In genomic region chr5:66901116-66901515, GRCm38 (mm10) we compare ENCODE assay signal across 22 mouse cellular contexts.
DNase-seq lines count a peak whose midpoint lies in the region; ATAC-seq lines count a peak whose summit lies in the region.
"Had no signal": no experiment of that assay in that cellular context is flagged by ENCODE, and none has a peak within 500 bp of the region (broad histone marks: within the 10 kb centered on the region; RNA-seq: fewer than 3 reads in every experiment).

No protein-coding gene starts in this region.

- no peak overlapping the region for H3K4me2 ChIP-seq in embryonic facial prominence, embryonic 14.5 days (ENCODE audit: low read depth, low read length)
- no peak overlapping the region; the same call in 1 of the 2 replicates for H3K4me2 ChIP-seq in lung, embryonic 15.5 days
- no peak overlapping the region for H3K4me2 ChIP-seq in hindbrain, embryonic 16.5 days (ENCODE audit: low read length)
- H3K4me2 ChIP-seq: embryonic facial prominence, embryonic 13.5 days; forebrain, embryonic 15.5 days; heart, embryonic 12.5 days; hindbrain, embryonic 14.5 days had no signal

- no peaks in the 10 kb centered on the region for H3K36me3 ChIP-seq in embryonic facial prominence, embryonic 14.5 days (ENCODE audit: control insufficient read depth, insufficient read depth, low read length)
- no peaks in the 10 kb centered on the region for H3K36me3 ChIP-seq in embryonic facial prominence, embryonic 10.5 days (replicated peaks)
- H3K36me3 ChIP-seq in lung, embryonic 15.5 days: no peaks in the 10 kb centered on the region
- H3K36me3 ChIP-seq in hindbrain, embryonic 16.5 days (ENCODE audit: control insufficient read depth, insufficient read depth, low read length): no peaks in the 10 kb centered on the region
- H3K36me3 ChIP-seq in limb, embryonic 10.5 days: no peaks in the 10 kb centered on the region
- H3K36me3 ChIP-seq: embryonic facial prominence, embryonic 13.5 days; forebrain, embryonic 15.5 days; G1E; heart, embryonic 12.5 days; hindbrain, embryonic 10.5 days had no signal

- peaks cover 8% of the 10 kb centered on the region; the same call in 1 of the 2 replicates for H3K4me1 ChIP-seq in embryonic facial prominence, embryonic 14.5 days (ENCODE audit: control insufficient read depth, insufficient read depth, low read length)
- H3K4me1 ChIP-seq in embryonic facial prominence, embryonic 10.5 days: peaks cover 5% of the 10 kb centered on the region; the same call in 1 of the 2 replicates
- H3K4me1 ChIP-seq in lung, embryonic 15.5 days: peaks cover 17% of the 10 kb centered on the region
- H3K4me1 ChIP-seq in hindbrain, embryonic 16.5 days (ENCODE audit: control insufficient read depth, insufficient read depth, low read depth, low read length): no peaks in the 10 kb centered on the region
- H3K4me1 ChIP-seq in limb, embryonic 10.5 days: 0 out of 2 replicates have a peak, but pooled peaks cover 5% of the 10 kb centered on the region
- H3K4me1 ChIP-seq: forebrain, embryonic 15.5 days; hindbrain, embryonic 10.5 days had no signal

- no peaks in the 10 kb centered on the region for H3K27me3 ChIP-seq in embryonic facial prominence, embryonic 14.5 days (replicated peaks; ENCODE audit: control insufficient read depth, insufficient read depth, low read length)
- H3K27me3 ChIP-seq in embryonic facial prominence, embryonic 10.5 days (replicated peaks; ENCODE audit: low read depth, poor library complexity, severe bottlenecking): no peaks in the 10 kb centered on the region
- no peaks in the 10 kb centered on the region for H3K27me3 ChIP-seq in lung, embryonic 15.5 days
- H3K27me3 ChIP-seq in hindbrain, embryonic 16.5 days (replicated peaks; ENCODE audit: control insufficient read depth, insufficient read depth, low read length): no peaks in the 10 kb centered on the region
- no peaks in the 10 kb centered on the region for H3K27me3 ChIP-seq in limb, embryonic 10.5 days (ENCODE audit: low read depth, poor library complexity, severe bottlenecking)
- H3K27me3 ChIP-seq: embryonic facial prominence, embryonic 13.5 days; forebrain, embryonic 15.5 days had no signal

- no peak overlapping the region for H3K9ac ChIP-seq in embryonic facial prominence, embryonic 14.5 days (ENCODE audit: low read depth, low read length)
- no peak overlapping the region for H3K9ac ChIP-seq in lung, embryonic 15.5 days
- no peak overlapping the region for H3K9ac ChIP-seq in hindbrain, embryonic 16.5 days (ENCODE audit: low read depth, low read length)
- H3K9ac ChIP-seq: embryonic facial prominence, embryonic 13.5 days; forebrain, embryonic 15.5 days; heart, embryonic 12.5 days; hindbrain, embryonic 14.5 days had no signal

- H3K27ac ChIP-seq in embryonic facial prominence, embryonic 14.5 days (replicated peaks; ENCODE audit: low read depth, low read length): no peak overlapping the region
- no peak overlapping the region for H3K27ac ChIP-seq in embryonic facial prominence, embryonic 10.5 days (replicated peaks)
- peak overlapping the region; percentile 29; the same call in 1 of the 2 replicates for H3K27ac ChIP-seq in lung, embryonic 15.5 days
- no peak overlapping the region for H3K27ac ChIP-seq in hindbrain, embryonic 16.5 days (ENCODE audit: low read depth, low read length)
- H3K27ac ChIP-seq in limb, embryonic 10.5 days: no peak overlapping the region
- H3K27ac ChIP-seq: embryonic facial prominence, embryonic 13.5 days; forebrain, embryonic 15.5 days; hindbrain, embryonic 10.5 days; hindbrain, embryonic 14.5 days had no signal

- no peaks in the 10 kb centered on the region for H3K9me3 ChIP-seq in embryonic facial prominence, embryonic 14.5 days (ENCODE audit: control insufficient read depth, low read length)
- no peaks in the 10 kb centered on the region for H3K9me3 ChIP-seq in embryonic facial prominence, embryonic 10.5 days
- H3K9me3 ChIP-seq in lung, embryonic 15.5 days: no peaks in the 10 kb centered on the region
- H3K9me3 ChIP-seq in hindbrain, embryonic 16.5 days (ENCODE audit: control insufficient read depth, low read length): no peaks in the 10 kb centered on the region
- no peaks in the 10 kb centered on the region for H3K9me3 ChIP-seq in limb, embryonic 10.5 days (replicated peaks)
- H3K9me3 ChIP-seq: embryonic facial prominence, embryonic 13.5 days; forebrain, embryonic 15.5 days; heart, embryonic 12.5 days; hindbrain, embryonic 10.5 days had no signal

- WGBS in embryonic facial prominence, embryonic 14.5 days: 85% methylated on average over 4 of the region's 4 CpGs
- WGBS in embryonic facial prominence, embryonic 10.5 days: 94% methylated on average over 4 of the region's 4 CpGs
- WGBS in lung, embryonic 15.5 days: 85% methylated on average over 4 of the region's 4 CpGs
- WGBS in hindbrain, embryonic 16.5 days: 90% methylated on average over 4 of the region's 4 CpGs
- 93% methylated on average over 4 of the region's 4 CpGs for WGBS in limb, embryonic 10.5 days

- peak; percentile 39 for DNase-seq in embryonic facial prominence, embryonic 14.5 days (ENCODE audit: low spot score)
- DNase-seq in embryonic facial prominence, embryonic 10.5 days (ENCODE audit: low spot score): no peak
- peak; percentile 40 for DNase-seq in lung, postnatal 14 days
- DNase-seq in frontal cortex, postnatal 36 days (ENCODE audit: low spot score in 2 of 2): no peak
- DNase-seq in limb, embryonic 10.5 days (ENCODE audit: low spot score): no peak
- DNase-seq in urinary bladder, adult 18-20 months (ENCODE audit: low spot score in 2 of 2): no peak
- DNase-seq: adrenal gland, postnatal 14 days; B cell, adult 2 months; cerebellum, adult 11-12 months; cerebellum, adult 9-10 months; cerebellum, postnatal 25 days; gastrocnemius, postnatal 14 days had no signal

- ATAC-seq in embryonic facial prominence, embryonic 14.5 days (ENCODE audit: low read depth): 0 out of 2 replicates have a peak, but pooled peaks have one; percentile 22
- no peak for ATAC-seq in lung, embryonic 15.5 days (ENCODE audit: borderline replicate concordance, extremely low read depth, low FRiP score, low TSS enrichment)
- no peak for ATAC-seq in hindbrain, embryonic 16.5 days
- ATAC-seq: CD4-positive, CD25-positive, alpha-beta regulatory T cell, adult 4 months; forebrain, embryonic 15.5 days had no signal

- no peak overlapping the region for H3K4me3 ChIP-seq in embryonic facial prominence, embryonic 14.5 days (ENCODE audit: low read depth, low read length)
- no peak overlapping the region for H3K4me3 ChIP-seq in embryonic facial prominence, embryonic 10.5 days
- no peak overlapping the region for H3K4me3 ChIP-seq in lung, embryonic 15.5 days
- H3K4me3 ChIP-seq in hindbrain, embryonic 16.5 days (ENCODE audit: low read length): no peak overlapping the region
- H3K4me3 ChIP-seq in limb, embryonic 10.5 days: no peak overlapping the region
- H3K4me3 ChIP-seq: embryonic facial prominence, embryonic 13.5 days; erythroblast, embryonic 14.5 days; forebrain, embryonic 15.5 days; heart, embryonic 12.5 days; hindbrain, embryonic 10.5 days had no signal

Comparison
In these comparisons a context has a peak if more than half of its experiments do, and no peak if none do; other contexts are left out.
1. DNase-seq: peak in embryonic facial prominence, embryonic 14.5 days (single experiment) and lung, postnatal 14 days (single experiment); none in embryonic facial prominence, embryonic 10.5 days (single experiment), frontal cortex, postnatal 36 days (0 of 2), limb, embryonic 10.5 days (single experiment) and urinary bladder, adult 18-20 months (0 of 2).